Mouse (Mus musculus) testis, adult 2 months (tissue): ENCODE data around the gene Gsta3.
"Not testable (repeated sequence)": the region's sequence is repeated elsewhere in the genome, so short reads cannot be mapped to it uniquely, and the experiment has no call there.

ENCODE experiments used
- CTCF ChIP-seq: fragments of 200-500 bp; IDR thresholded peaks from 2 replicates; pipeline ENCODE4 v1.5.1; 2012; ENCODE audit warnings: low read depth, mild to moderate bottlenecking, inconsistent platforms, low read length, moderate library complexity; ENCODE audit not compliant: control insufficient read depth, insufficient read depth, insufficient replicate concordance
- POLR2A ChIP-seq: fragments of 200-500 bp; IDR thresholded peaks from 2 replicates; pipeline ENCODE4 v1.6.1; 2012; ENCODE audit warnings: low read depth, mild to moderate bottlenecking, inconsistent platforms, low read length, moderate library complexity; ENCODE audit not compliant: control insufficient read depth

DNA sequence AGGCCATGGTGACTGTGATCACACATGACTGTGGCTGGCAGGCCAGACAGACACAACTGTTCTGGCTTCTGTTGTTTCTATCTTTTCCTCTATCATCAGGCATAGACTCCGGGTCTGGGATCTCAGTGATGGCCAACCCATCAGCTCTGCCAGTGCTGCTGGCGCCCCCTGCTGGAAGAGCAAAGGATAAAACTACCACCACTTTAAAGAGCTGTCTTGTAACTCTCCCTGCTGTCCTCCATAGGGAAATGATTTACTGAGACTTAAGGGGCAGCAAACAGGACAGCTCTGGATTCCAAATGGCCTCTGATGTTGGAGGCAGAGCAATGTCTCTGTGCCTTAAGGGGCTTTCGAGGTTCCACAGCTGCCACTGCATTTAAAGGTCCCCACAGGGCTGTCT lies 26.9 kb upstream of the Gsta3 start:
- TF ChIP-seq CTCF, POLR2A: not testable (repeated sequence)
